Mouse (Mus musculus): ENCODE measurements around the gene Sash1. TPM values are rescaled to one million over a fixed set of nuclear protein-coding genes. Genes with fewer than 3 reads are reported as not detected.

Sash1 gene
- polyA plus RNA-seq, 1 experiment from 2014 or later, result 4.6 TPM

- no peaks in the 10 kb centered on the region for H3K36me3 ChIP-seq
- no peak overlapping the region for H3K4me3 ChIP-seq
- no peak overlapping the region for H3K4me2 ChIP-seq
- H3K4me1 ChIP-seq (replicated peaks), result peaks cover 13% of the 10 kb centered on the region; the same call in 1 of the 2 replicates
- H3K27me3 ChIP-seq, result no peaks in the 10 kb centered on the region
- ATAC-seq (replicated peaks; ENCODE audit: insufficient number of reproducible peaks, insufficient read depth, low FRiP score, low read depth), result no peak
- H3K9ac ChIP-seq, result no peak overlapping the region
- no peak overlapping the region for H3K27ac ChIP-seq
- no peaks in the 10 kb centered on the region for H3K9me3 ChIP-seq (replicated peaks)
- WGBS, result 93% methylated on average over 10 of the region's 10 CpGs
Observed at GRCm38 (mm10) chr10:8846258-8846657, 39.6 kb downstream of the Sash1 start.

DNA sequence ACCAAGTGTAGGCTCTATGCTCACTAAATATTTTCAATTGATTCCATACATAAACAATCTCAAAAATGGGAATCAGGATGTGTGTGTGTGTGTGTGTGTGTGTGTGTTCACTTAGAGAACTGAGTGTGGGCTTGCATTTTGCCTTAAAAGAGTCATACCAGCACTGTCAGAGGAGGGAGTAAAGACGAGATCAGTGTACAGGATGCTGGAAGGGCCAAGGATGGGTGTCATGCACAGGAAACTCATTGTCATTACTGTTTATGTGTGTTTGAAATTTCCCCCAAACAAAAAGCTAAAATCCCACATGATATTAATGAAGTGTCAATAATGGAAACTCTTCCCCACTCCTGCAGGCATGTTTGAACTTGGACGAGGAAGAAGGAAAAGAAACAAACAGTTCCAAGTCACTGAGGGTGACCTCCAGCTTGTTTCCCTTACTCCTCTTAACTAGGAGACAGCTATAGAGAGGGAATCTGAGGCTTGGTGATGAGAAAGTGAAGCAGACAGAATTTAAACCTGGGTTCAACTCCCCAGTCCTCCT, 40.6 kb downstream of the Sash1 start:
- no peak overlapping the region for H3K9ac ChIP-seq
- no peak overlapping the region for H3K27ac ChIP-seq
- ATAC-seq (replicated peaks; ENCODE audit: insufficient number of reproducible peaks, insufficient read depth, low FRiP score, low read depth), result no peak
- H3K27me3 ChIP-seq, result no peaks in the 10 kb centered on the region
- H3K9me3 ChIP-seq (replicated peaks), result no peaks in the 10 kb centered on the region
- WGBS, result 68% methylated on average over 2 of the region's 2 CpGs
- peaks cover 13% of the 10 kb centered on the region; the same call in 1 of the 2 replicates for H3K4me1 ChIP-seq (replicated peaks)
- no peak overlapping the region for H3K4me3 ChIP-seq
- H3K36me3 ChIP-seq, result no peaks in the 10 kb centered on the region
- H3K4me2 ChIP-seq, result no peak overlapping the region

- Histone ChIP-seq H3K27me3 (no peaks in the 10 kb centered on the region), H3K4me3 (no peak overlapping the region), H3K9me3 (replicated peaks) (no peaks in the 10 kb centered on the region), H3K9ac (no peak overlapping the region), H3K4me2 (no peak overlapping the region), H3K36me3 (no peaks in the 10 kb centered on the region), H3K4me1 (replicated peaks) (peaks cover 20% of the 10 kb centered on the region), H3K27ac (no peak overlapping the region)
- no peak for ATAC-seq (replicated peaks; ENCODE audit: insufficient number of reproducible peaks, insufficient read depth, low FRiP score, low read depth)
- 86% methylated on average over 3 of the region's 3 CpGs for WGBS
Observed at GRCm38 (mm10) chr10:8839956-8840355, 45.9 kb downstream of the Sash1 start.

- Histone ChIP-seq H3K9me3 (replicated peaks) (no peaks in the 10 kb centered on the region), H3K27me3 (no peaks in the 10 kb centered on the region), H3K4me3 (no peak overlapping the region), H3K4me1 (replicated peaks) (peaks cover 15% of the 10 kb centered on the region), H3K36me3 (no peaks in the 10 kb centered on the region), H3K4me2 (no peak overlapping the region), H3K27ac (no peak overlapping the region), H3K9ac (no peak overlapping the region)
- no peak for ATAC-seq (replicated peaks; ENCODE audit: insufficient number of reproducible peaks, insufficient read depth, low FRiP score, low read depth)
- WGBS, result 86% methylated on average over 17 of the region's 17 CpGs
Observed at GRCm38 (mm10) chr10:8833816-8834464, 51.9 kb downstream of the Sash1 start.

DNA sequence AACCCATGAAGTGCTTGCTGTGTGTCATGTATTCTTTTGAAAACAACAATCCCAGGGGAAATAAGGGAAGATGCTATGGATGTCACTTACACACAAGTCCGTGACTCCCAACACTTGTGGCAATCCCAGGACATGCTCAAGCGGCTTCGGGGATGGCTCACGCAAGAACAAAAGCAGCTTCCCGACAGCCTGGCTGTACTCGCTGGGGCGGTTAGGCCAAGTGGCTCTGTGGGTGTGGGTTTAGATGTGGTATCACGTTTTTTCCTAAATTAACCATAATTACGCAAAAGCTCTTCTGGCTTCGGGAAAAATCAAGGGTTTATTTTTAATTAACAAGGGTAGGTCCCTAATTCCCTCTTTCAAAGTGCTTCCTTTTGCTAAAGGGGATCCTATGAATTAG, 59.6 kb downstream of the Sash1 start:
- WGBS, result 87% methylated on average over 10 of the region's 10 CpGs
- no peak for ATAC-seq (replicated peaks; ENCODE audit: insufficient number of reproducible peaks, insufficient read depth, low FRiP score, low read depth)
- Histone ChIP-seq H3K27me3 (no peaks in the 10 kb centered on the region), H3K4me2 (no peak overlapping the region), H3K4me1 (replicated peaks) (peaks cover 10% of the 10 kb centered on the region), H3K9me3 (replicated peaks) (no peaks in the 10 kb centered on the region), H3K36me3 (no peaks in the 10 kb centered on the region), H3K9ac (no peak overlapping the region), H3K4me3 (no peak overlapping the region), H3K27ac (no peak overlapping the region)

- peaks cover 10% of the 10 kb centered on the region for H3K4me1 ChIP-seq (replicated peaks)
- no peak overlapping the region for H3K27ac ChIP-seq
- H3K4me3 ChIP-seq, result no peak overlapping the region
- H3K4me2 ChIP-seq, result no peak overlapping the region
- no peaks in the 10 kb centered on the region for H3K27me3 ChIP-seq
- ATAC-seq (replicated peaks; ENCODE audit: insufficient number of reproducible peaks, insufficient read depth, low FRiP score, low read depth), result no peak
- 56% methylated on average over 9 of the region's 9 CpGs for WGBS
- no peak overlapping the region for H3K9ac ChIP-seq
- no peaks in the 10 kb centered on the region for H3K36me3 ChIP-seq
- no peaks in the 10 kb centered on the region for H3K9me3 ChIP-seq (replicated peaks)
Observed at GRCm38 (mm10) chr10:8825874-8826273, 60.0 kb downstream of the Sash1 start.

- ATAC-seq (replicated peaks; ENCODE audit: insufficient number of reproducible peaks, insufficient read depth, low FRiP score, low read depth), result no peak
Observed at GRCm38 (mm10) chr10:8818066-8818465, 67.8 kb downstream of the Sash1 start.

DNA sequence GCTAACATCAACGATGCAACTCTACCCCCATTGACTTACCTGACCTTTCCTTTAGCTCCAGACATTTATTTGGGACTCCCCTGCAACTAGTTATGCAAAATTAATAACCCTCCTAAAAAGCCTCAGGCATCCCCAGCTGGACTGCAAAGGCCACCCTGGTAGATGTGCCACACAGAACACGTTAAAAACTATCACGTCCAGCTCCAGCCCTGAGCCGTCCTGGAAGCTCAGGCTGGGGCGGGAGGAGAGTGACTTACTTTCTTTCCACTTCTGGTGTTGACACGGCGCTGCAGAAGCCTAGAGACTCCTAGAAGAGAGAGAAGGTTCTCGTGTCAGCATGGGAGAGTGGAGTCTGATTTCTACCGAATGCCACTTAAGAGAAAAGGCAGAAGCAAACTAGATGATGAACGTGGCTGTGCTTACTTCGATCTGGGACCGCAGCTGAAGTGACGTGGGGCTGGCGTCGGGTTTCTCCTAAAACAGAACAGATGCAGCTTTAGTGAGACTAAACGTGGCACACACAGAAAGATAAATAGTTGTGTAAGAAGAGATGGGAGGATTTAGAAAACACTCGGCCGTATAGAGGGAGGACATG, 71.8 kb downstream of the Sash1 start:
- H3K9ac ChIP-seq, result no peak overlapping the region
- no peak overlapping the region for H3K4me3 ChIP-seq
- H3K36me3 ChIP-seq, result 0 out of 2 replicates have a peak, but pooled peaks cover 4% of the 10 kb centered on the region
- peak overlapping the region; percentile 71 for H3K27ac ChIP-seq
- 30% methylated on average over 18 of the region's 18 CpGs for WGBS
- H3K9me3 ChIP-seq (replicated peaks), result no peaks in the 10 kb centered on the region
- H3K27me3 ChIP-seq, result no peaks in the 10 kb centered on the region
- H3K4me2 ChIP-seq, result peak overlapping the region; percentile 29; the same call in 1 of the 2 replicates
- no peak for ATAC-seq (replicated peaks; ENCODE audit: insufficient number of reproducible peaks, insufficient read depth, low FRiP score, low read depth)
- peaks cover 31% of the 10 kb centered on the region for H3K4me1 ChIP-seq (replicated peaks)

More at GRCm38 (mm10) chr10:8818066-8818465, 67.8 kb downstream of the Sash1 start:
- H3K27me3 ChIP-seq, result no peaks in the 10 kb centered on the region
- H3K9me3 ChIP-seq (replicated peaks), result no peaks in the 10 kb centered on the region
- 76% methylated on average over 5 of the region's 5 CpGs for WGBS
- no peak overlapping the region for H3K4me3 ChIP-seq
- no peak overlapping the region for H3K4me2 ChIP-seq
- no peak overlapping the region for H3K9ac ChIP-seq
- peaks cover 21% of the 10 kb centered on the region for H3K4me1 ChIP-seq (replicated peaks)
- no peaks in the 10 kb centered on the region for H3K36me3 ChIP-seq
- H3K27ac ChIP-seq, result no peak overlapping the region

DNA sequence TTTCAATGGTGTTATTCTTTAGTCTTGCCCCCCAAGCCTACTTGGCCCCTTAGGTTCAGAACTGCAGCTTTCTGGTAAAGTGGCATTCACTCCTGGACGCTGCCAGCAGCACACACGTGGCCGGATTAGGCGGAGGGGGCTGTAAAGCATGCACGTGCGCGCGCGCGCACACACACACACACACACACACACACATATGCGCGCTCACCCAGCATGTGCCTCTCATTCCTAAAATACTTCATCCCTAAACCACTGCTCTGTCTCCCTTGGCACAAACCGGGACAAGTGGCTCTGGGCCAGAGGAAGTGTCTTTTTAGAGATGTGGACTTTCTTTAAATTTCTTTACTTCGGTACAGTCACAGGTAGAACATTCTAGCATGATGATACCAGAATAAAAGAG, 72.6 kb downstream of the Sash1 start:
- peak overlapping the region; percentile 71 for H3K27ac ChIP-seq
- ATAC-seq (replicated peaks; ENCODE audit: insufficient number of reproducible peaks, insufficient read depth, low FRiP score, low read depth), result peak; percentile 77
- H3K9ac ChIP-seq, result no peak overlapping the region
- no peaks in the 10 kb centered on the region for H3K9me3 ChIP-seq (replicated peaks)
- H3K4me3 ChIP-seq, result no peak overlapping the region
- no peak overlapping the region for H3K4me2 ChIP-seq
- H3K36me3 ChIP-seq, result 0 out of 2 replicates have a peak, but pooled peaks cover 4% of the 10 kb centered on the region
- WGBS, result 51% methylated on average over 14 of the region's 14 CpGs
- H3K27me3 ChIP-seq, result no peaks in the 10 kb centered on the region
- peaks cover 35% of the 10 kb centered on the region for H3K4me1 ChIP-seq (replicated peaks)

GRCm38 (mm10) chr10:8812807-8813206, 73.1 kb downstream of the Sash1 start:
- peak overlapping the region; percentile 71 for H3K27ac ChIP-seq
- no peak overlapping the region for H3K4me3 ChIP-seq
- WGBS, result 81% methylated on average over 8 of the region's 8 CpGs
- no peak overlapping the region for H3K4me2 ChIP-seq
- H3K9ac ChIP-seq, result no peak overlapping the region
- no peaks in the 10 kb centered on the region for H3K9me3 ChIP-seq (replicated peaks)
- H3K36me3 ChIP-seq, result 0 out of 2 replicates have a peak, but pooled peaks cover 4% of the 10 kb centered on the region
- 0 out of 2 replicates have a peak, but pooled peaks have one; percentile 22 for ATAC-seq (replicated peaks; ENCODE audit: insufficient number of reproducible peaks, insufficient read depth, low FRiP score, low read depth)
- peaks cover 38% of the 10 kb centered on the region for H3K4me1 ChIP-seq (replicated peaks)
- H3K27me3 ChIP-seq, result no peaks in the 10 kb centered on the region

DNA sequence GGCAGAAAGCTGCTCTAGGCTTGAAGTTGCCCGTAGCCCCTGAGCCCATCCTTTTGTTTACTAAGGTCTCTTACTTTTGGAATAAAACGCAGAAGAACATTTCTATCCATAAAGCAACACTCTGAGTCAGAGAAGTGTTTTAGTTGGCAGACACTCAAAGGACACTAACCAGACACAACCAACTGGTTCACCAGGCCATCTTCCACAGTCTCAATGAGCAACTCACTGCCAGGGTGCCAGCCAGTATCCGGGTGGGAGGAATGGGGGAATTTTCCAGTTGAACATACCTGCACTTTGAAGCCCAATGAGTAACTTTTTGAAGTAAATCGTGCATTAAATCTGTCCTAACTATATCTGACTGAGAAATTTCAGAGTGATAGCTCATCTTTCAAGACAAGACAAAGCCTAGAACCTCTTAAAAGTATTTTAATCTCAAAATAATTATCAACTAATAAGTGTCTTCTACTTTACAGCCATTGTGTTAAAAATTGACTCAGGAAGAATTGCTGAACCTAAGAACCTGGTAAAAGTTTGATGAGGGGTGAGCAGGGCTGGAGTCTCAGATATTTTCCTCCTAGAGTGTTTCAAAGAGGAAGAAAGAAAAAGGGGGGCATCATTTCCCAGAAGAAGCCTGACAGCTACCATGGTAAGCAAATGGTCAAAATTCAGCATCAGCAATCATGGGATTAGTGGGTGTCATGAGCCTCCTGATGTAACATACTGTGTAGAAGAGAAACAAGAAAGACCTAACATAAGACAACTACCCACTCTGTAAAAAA, 74.4 kb downstream of the Sash1 start:
- H3K4me2 ChIP-seq, result no peak overlapping the region
- 77% methylated on average over 4 of the region's 4 CpGs for WGBS
- H3K36me3 ChIP-seq, result 0 out of 2 replicates have a peak, but pooled peaks cover 4% of the 10 kb centered on the region
- no peaks in the 10 kb centered on the region for H3K27me3 ChIP-seq
- no peaks in the 10 kb centered on the region for H3K9me3 ChIP-seq (replicated peaks)
- no peak for ATAC-seq (replicated peaks; ENCODE audit: insufficient number of reproducible peaks, insufficient read depth, low FRiP score, low read depth)
- no peak overlapping the region for H3K9ac ChIP-seq
- peaks cover 50% of the 10 kb centered on the region for H3K4me1 ChIP-seq (replicated peaks)
- H3K4me3 ChIP-seq, result no peak overlapping the region
- H3K27ac ChIP-seq, result no peak overlapping the region

Data from heart, embryonic 15.5 days (tissue).